Mouse (Mus musculus) heart, postnatal 0 days (tissue): ENCODE measurements around the gene Sbp. TPM values are rescaled to one million over a fixed set of nuclear protein-coding genes. Genes with fewer than 3 reads are reported as not detected.
"Not testable (repeated sequence)": the region's sequence is repeated elsewhere in the genome, so short reads cannot be mapped to it uniquely, and the experiment has no call there.

Experiments used
- ATAC-seq: fragments of 200-750 bp; cut with Nextera tagmentation; 2 replicates; pipeline ENCODE4 v1.8.0; 2017; ENCODE audit warnings: low read depth, moderate number of reproducible peaks, moderate library complexity; ENCODE audit not compliant: insufficient read depth
- DNase-seq: peaks from one replicate; pipeline ENCODE4 v3.0.0-alpha.2; 2016; ENCODE audit warnings: low spot score
- H3K27ac ChIP-seq: fragments of 300-500 bp; sonication (generic); 2 replicates; pipeline ENCODE4 v1.5.1; 2014; ENCODE audit warnings: low read depth, mild to moderate bottlenecking
- H3K27me3 ChIP-seq: fragments of 300-500 bp; sonication (generic); 2 replicates; pipeline ENCODE4 v1.6.1; 2014; ENCODE audit warnings: low read length, mixed read lengths; ENCODE audit not compliant: control insufficient read depth, insufficient read depth
- H3K36me3 ChIP-seq: fragments of 300-500 bp; sonication (generic); replicated peaks from 2 replicates; pipeline ENCODE4 v1.6.1; 2014; ENCODE audit warnings: low read length, mixed read lengths; ENCODE audit not compliant: control insufficient read depth, insufficient read depth
- H3K4me1 ChIP-seq: fragments of 300-500 bp; sonication (generic); 2 replicates; pipeline ENCODE4 v1.6.1; 2014; ENCODE audit warnings: antibody characterized with exemption; ENCODE audit not compliant: control insufficient read depth, insufficient read depth
- H3K4me2 ChIP-seq: fragments of 300-500 bp; sonication (generic); 2 replicates; pipeline ENCODE4 v1.6.1; 2014; ENCODE audit warnings: low read depth, mild to moderate bottlenecking, low read length, moderate library complexity
- H3K4me3 ChIP-seq: fragments of 300-500 bp; sonication (generic); 2 replicates; pipeline ENCODE4 v1.5.1; 2014; ENCODE audit warnings: low read depth, low read length
- H3K9ac ChIP-seq: fragments of 300-500 bp; sonication (generic); replicated peaks from 2 replicates; pipeline ENCODE4 v1.6.1; 2014; ENCODE audit warnings: low read depth, low read length, mixed read lengths
- H3K9me3 ChIP-seq: fragments of 300-500 bp; sonication (generic); replicated peaks from 2 replicates; pipeline ENCODE4 v1.6.1; 2016; ENCODE audit warnings: low read length; ENCODE audit not compliant: control insufficient read depth
- CTCF ChIP-seq: IDR thresholded peaks from 2 replicates; pipeline ENCODE4 v1.5.1; 2016; ENCODE audit warnings: antibody characterized with exemption, control low read depth, low read depth
- EP300 ChIP-seq: IDR thresholded peaks from 2 replicates; pipeline ENCODE4 v1.6.1; 2016; ENCODE audit warnings: antibody characterized with exemption, low read depth
- WGBS: fragments of 180-500 bp; shearing (Covaris S2); extraction: QIAGEN DNeasy Blood & Tissue Kit; methylation state at CpG from one replicate; pipeline ENCODE4 v1.1.7; 2014; 5-methylcytosine and 5-hydroxymethylcytosine counted together
- polyA plus RNA-seq: library from polyadenylated mRNA; unstranded; fragments of >200 nt; fragmentation: Nextera tagmentation; extraction: Ambion mirVana; gene quantifications from 2 replicates; pipeline ENCODE4 v1.2.1, GENCODE M21; 2015
- total RNA-seq: library from RNA; depleted of rRNA; stranded (reverse); fragments of >200 nt; gene quantifications from 2 replicates; pipeline ENCODE4 v1.2.3, GENCODE M21; 2014; ENCODE audit warnings: low replicate concordance; rRNA removed

Gene Sbp
- total RNA-seq = not detected in 2 replicates
- polyA plus RNA-seq = not detected in 2 replicates

DNA sequence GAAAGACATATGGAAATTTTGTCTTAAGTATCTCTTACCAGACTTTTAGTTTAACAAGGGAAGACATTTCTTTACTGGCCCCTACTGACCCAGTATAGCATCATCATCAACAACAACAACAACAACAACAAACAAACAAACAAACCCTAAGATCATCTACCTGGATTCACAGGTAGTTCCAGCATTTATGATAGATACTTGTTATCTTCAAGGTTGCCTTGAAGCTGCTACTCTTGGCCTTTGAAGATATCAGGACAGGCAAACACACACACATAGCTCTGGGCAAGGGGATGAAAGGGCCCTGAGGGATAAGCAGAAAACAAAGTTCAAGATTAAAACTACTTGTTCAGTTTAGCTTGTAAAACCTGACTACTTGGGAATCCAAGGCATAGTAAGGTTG is at the start of gene Sbp:
Gene Sbp (plus strand): TSS at position 301 of the 400 bp plus-strand sequence.
- Histone ChIP-seq H3K9ac (no peak within 1 kb of the TSS), H3K27ac (no peak within 1 kb of the TSS), H3K4me2 (no peak within 1 kb of the TSS), H3K4me3 (no peak within 1 kb of the TSS), H3K9me3 (no peaks in the 10 kb centered on the region), H3K4me1 (no peaks in the 10 kb centered on the region), H3K36me3 (no peaks in the 10 kb centered on the region), H3K27me3 (0 out of 2 replicates have a peak, but pooled peaks cover 2% of the 10 kb centered on the region)
- no peak for TF ChIP-seq EP300
- no peak for TF ChIP-seq CTCF
- DNase-seq (no peak), ATAC-seq (no peak)

DNA sequence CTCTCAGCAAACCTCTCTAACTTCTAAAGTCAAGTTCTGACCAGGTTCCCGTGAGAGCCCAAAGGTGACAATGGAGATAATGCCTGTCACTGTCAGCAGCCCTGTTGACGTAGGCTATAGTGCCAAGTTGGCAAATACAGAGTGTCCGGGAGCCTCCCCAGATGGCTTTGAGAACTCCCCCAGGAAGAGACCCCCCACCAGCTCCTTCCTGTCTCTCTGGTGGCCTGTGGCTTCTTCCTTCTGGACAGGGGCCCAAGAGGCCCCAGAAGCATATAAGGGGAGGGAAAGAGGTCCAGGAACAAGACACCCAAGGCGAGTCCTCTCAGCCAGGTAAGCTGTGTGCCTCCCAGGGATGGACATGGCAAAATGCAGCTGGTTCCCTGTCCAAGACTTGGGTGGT is 24.3 kb upstream of the Sbp start, which contains the start of gene Dcpp3:
Gene Dcpp3 (plus strand): TSS at position 301 of the 400 bp plus-strand sequence.
- not testable (repeated sequence) for H3K9me3 ChIP-seq, H3K4me2 ChIP-seq, H3K9ac ChIP-seq, H3K27me3 ChIP-seq, H3K36me3 ChIP-seq, ATAC-seq, H3K4me1 ChIP-seq, H3K4me3 ChIP-seq, DNase-seq, H3K27ac ChIP-seq
- WGBS = 37% methylated on average over 4 of the region's 4 CpGs

- H3K27ac ChIP-seq = peak overlapping the region; percentile 87
- ATAC-seq (peak; percentile 98), DNase-seq (peak; percentile 88)
- H3K4me1 ChIP-seq = peaks cover 9% of the 10 kb centered on the region
- H3K9me3 ChIP-seq = no peaks in the 10 kb centered on the region
- peak overlapping the region; percentile 82 for H3K4me2 ChIP-seq
- H3K4me3 ChIP-seq = peak overlapping the region; percentile 60
- H3K36me3 ChIP-seq = no peaks in the 10 kb centered on the region
- no peak; the same call in 1 of the 2 replicates for TF ChIP-seq CTCF
- TF ChIP-seq EP300 = no peak
- under 1% methylated on average over 29 of the region's 29 CpGs for WGBS
- H3K27me3 ChIP-seq = no peaks in the 10 kb centered on the region
- H3K9ac ChIP-seq = peak overlapping the region; percentile 62
These were observed 16.9 kb upstream of the Sbp start for GRCm38 (mm10) chr17:23924531-23925007.

GRCm38 (mm10) chr17:23925090-23925493 is 16.4 kb upstream of the Sbp start:
- Histone ChIP-seq H3K9me3 (no peaks in the 10 kb centered on the region), H3K4me2 (peak overlapping the region; percentile 82), H3K9ac (peak overlapping the region; percentile 62), H3K4me1 (peaks cover 9% of the 10 kb centered on the region), H3K36me3 (no peaks in the 10 kb centered on the region), H3K27me3 (no peaks in the 10 kb centered on the region), H3K27ac (peak overlapping the region; percentile 87), H3K4me3 (peak overlapping the region; percentile 60)
- WGBS = under 1% methylated on average over 14 of the region's 14 CpGs
- TF ChIP-seq CTCF = no peak
- no peak for TF ChIP-seq EP300
- ATAC-seq (peak; percentile 81), DNase-seq (peak; percentile 74)

- TF ChIP-seq CTCF = no peak
- TF ChIP-seq EP300 = no peak
These were observed 10.3 kb upstream of the Sbp start for GRCm38 (mm10) chr17:23931157-23931556.

DNA sequence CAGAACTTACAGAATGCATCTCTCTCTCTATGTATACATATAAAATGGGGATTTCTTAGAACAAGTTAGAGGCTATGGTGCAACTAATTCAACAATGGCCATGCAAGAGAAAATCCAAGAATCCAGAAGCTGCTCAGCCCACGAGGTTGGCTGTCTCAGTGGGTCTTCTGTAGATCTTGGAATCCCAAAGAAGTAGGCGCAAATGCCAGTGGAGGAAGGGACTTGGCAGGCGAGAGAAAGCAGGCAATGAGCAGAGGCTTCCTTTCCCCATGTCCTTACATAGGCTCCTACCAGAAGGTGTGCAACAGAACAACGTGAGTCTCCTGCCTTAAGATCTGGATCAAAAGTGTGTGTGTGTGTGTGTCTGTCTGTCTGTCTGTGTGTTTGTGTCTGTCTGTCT is 6.0 kb downstream of the Sbp start:
- not testable (repeated sequence) for H3K9ac ChIP-seq, ATAC-seq, H3K27me3 ChIP-seq, H3K36me3 ChIP-seq, H3K4me2 ChIP-seq, H3K4me3 ChIP-seq, H3K27ac ChIP-seq, DNase-seq, H3K9me3 ChIP-seq, H3K4me1 ChIP-seq
- WGBS = 69% methylated on average over 4 of the region's 4 CpGs

More at GRCm38 (mm10) chr17:23931157-23931556, 10.3 kb upstream of the Sbp start:
- Histone ChIP-seq H3K9ac (no peak overlapping the region), H3K27me3 (no peaks in the 10 kb centered on the region), H3K27ac (no peak overlapping the region), H3K36me3 (no peaks in the 10 kb centered on the region), H3K4me2 (no peak overlapping the region), H3K4me1 (no peaks in the 10 kb centered on the region), H3K4me3 (no peak overlapping the region), H3K9me3 (no peaks in the 10 kb centered on the region)
- DNase-seq = no peak
- ATAC-seq = no peak
- 63% methylated on average over 5 of the region's 5 CpGs for WGBS
